Mouse (Mus musculus) bone marrow, adult 2 months (tissue): ENCODE data around the gene Dgkz.

Experiments used
- CTCF ChIP-seq: fragments of 200-500 bp; IDR thresholded peaks from 2 replicates; pipeline ENCODE4 v1.5.1; 2011; ENCODE audit warnings: low read length, control low read depth; ENCODE audit not compliant: control insufficient read depth, insufficient read depth
- POLR2A ChIP-seq: fragments of 200-500 bp; IDR thresholded peaks from 2 replicates; pipeline ENCODE4 v1.6.1; 2011; ENCODE audit warnings: low read depth, mild to moderate bottlenecking, control low read depth, low read length, borderline replicate concordance; ENCODE audit not compliant: control insufficient read depth

GRCm38 (mm10) chr2:91987542-91987941 is 11.9 kb upstream of the Dgkz start:
- TF ChIP-seq CTCF (peak; percentile 68), POLR2A (no peak)
